Mouse (Mus musculus): ENCODE data around the gene Spag6.

Gene Spag6

GRCm38 (mm10) chr2:18731718-18732117 lies 37.9 kb downstream of the Spag6 start:
- DNase-seq (ENCODE audit: low spot score) = no peak

DNA sequence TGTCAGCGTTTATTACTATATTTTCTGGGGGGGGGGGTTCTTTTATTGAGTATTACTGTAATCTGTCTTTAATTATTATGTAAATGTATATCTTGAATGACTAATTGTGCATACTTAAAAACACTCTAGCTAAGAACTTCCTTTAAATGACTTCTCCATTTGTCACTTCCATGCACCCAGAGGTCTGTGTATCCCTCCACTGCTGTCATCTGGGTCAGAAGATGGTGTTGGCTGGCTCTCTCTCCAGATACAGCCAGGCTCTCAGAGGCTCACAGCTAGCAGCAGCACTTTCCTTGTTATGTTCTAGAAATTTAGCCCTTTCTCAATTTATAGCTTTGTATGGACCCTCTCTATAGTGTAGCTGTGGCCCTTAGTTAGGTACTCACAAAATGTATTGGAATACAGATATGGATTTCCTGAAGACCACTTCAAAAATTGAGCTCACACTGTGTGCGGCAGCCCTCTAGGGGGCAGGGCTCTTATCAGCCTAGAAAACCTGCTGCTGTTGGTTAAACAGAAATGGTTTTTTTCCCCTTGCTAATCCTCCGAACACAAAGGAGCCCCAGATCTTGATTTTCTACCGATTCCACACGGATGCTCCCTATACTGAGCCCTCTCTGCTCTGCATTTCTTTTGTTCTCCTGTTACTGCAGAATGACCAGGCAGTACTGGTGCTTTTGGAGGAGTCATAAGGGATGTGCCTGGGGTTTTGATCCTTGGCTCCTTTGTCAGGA lies 40.7 kb downstream of the Spag6 start:
- DNase-seq (ENCODE audit: low spot score) = no peak

DNA sequence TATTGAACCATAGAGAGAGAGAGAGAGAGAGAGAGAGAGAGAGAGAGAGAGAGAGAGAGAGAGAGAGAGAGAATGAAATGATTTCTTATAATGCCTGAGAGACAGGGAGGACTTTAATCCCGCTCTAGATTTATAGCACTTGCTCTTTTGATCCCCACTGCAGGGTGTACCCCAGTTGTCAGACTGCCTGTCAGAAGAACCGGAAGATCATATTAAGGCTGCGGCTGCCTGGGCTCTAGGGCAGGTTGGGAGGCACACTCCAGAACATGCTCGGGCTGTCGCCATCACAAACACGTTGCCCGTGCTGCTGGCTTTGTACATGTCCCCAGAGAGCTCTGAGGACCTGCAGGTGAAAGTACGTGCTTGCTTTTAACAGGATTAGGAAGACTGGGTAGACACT lies 43.2 kb downstream of the Spag6 start:
- DNase-seq (ENCODE audit: low spot score) = no peak

DNA sequence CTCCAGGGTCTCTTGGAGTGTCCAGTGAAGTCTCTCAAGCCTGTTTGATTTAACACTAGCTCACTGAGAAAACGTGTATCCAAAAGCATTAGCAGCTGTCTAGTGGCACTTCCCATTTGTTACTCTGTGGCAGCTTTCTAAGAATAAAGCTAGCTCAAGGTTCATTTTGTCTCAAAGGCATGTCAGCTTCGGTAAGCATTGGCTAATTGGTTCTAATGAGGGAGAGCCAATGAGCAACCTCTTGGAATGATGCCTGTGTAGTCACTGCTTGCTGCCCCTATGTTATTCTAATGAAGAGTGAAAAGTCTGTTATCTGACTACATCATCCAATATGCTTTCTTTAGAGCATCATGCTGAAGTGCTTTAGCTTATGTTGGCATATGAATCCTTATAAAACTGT lies 45.4 kb downstream of the Spag6 start:
- DNase-seq (ENCODE audit: low spot score) = no peak

DNA sequence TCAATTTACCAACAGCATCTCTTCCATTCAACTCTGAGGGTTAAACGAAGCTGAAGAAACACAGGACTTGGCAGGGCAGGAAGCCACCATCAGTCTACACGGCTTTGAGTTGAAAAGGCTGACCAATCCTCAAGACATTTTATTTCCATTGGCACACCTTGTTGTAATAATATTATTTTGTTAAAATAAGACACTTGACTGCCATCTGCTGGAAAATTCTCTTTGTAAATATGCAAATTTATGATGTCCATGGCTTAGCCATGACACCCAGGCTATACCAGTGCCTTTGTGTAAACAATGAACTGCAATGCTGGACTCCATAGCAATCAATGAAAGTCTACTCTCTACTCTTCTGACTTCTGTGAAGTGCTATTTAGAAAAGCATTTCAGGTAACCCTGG lies 62.3 kb downstream of the Spag6 start:
- no peak for DNase-seq (ENCODE audit: low spot score)

- no peak for DNase-seq (ENCODE audit: low spot score)
Observed at GRCm38 (mm10) chr2:18764846-18765245, 71.0 kb downstream of the Spag6 start.

DNA sequence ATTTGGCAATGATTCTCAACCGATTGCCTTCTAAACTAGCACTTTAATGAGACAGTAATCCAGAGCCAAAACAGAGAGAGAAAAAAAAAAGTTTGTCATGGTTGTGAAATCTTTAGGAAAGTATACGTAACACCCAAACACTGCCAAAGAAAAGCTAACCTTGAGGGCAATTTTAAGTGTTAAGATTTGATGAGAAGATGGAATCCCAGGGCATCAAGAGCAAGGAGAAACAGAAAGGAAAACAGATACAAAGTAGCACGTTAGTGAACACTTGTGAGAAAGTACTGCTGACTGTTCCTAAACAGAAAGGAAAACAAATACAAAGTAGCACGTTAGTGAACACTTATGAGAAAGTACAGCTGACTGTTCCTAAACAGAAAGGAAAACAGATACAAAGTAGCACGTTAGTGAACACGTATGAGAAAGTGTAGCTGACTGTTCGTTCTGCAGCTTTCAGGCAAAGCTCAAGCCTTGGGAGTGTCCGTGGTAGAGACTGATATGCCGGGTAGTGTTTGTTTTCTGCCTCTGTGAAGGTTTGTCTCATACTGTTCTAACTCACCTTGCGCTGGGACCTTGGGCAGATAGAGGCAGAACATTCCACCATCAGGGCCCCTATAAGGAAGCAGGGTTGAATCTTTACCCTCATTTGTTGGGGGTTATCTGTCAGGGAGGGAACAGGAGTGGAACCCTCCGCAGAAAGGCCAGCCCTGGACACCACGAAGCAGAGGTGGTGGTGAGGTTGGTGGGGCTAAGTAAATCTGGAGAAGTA lies 71.8 kb downstream of the Spag6 start:
- DNase-seq (ENCODE audit: low spot score) = no peak

DNA sequence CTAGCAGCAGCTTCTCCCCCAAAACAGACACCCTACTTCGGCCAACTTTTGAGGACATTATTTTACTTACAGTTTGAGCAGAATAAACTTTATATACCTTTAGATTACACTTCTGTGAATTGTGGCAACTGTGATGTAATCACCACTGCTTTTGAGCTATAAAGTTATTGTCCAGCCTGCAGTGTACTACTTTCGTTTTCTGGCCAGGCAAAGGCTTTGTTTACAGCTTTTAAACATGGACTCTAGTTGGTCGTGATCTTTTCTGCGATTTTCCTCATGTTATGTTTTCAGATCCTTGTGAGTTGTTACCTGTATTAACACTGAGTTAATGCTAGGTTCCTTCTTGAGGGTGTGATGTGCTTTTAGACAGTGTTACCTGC lies 72.6 kb downstream of the Spag6 start:
- no peak for DNase-seq (ENCODE audit: low spot score)

- peak; percentile 52 for DNase-seq (ENCODE audit: low spot score)
Observed at GRCm38 (mm10) chr2:18766821-18767541, 73.1 kb downstream of the Spag6 start.

GRCm38 (mm10) chr2:18768414-18768813 lies 74.6 kb downstream of the Spag6 start:
- DNase-seq (ENCODE audit: low spot score) = no peak

DNA sequence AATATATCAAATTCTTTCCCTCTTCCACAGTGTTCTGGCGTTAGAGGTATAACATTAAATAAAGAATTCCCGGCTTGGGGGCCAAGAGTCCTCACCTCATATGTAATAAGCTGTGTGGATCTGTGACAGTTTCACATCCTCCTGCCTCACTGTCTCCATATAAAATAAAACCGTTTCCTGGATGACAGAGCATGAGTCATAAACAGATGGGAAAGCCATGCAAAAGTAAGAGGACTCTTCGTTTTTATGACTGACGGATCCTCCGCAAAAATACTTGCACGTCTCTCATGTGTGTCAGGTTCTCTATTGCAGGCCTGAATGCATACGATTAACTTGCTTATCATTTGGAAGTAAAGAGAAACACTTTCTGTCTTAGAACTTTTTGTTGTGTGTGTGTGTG lies 78.6 kb downstream of the Spag6 start:
- DNase-seq (ENCODE audit: low spot score) = no peak

DNA sequence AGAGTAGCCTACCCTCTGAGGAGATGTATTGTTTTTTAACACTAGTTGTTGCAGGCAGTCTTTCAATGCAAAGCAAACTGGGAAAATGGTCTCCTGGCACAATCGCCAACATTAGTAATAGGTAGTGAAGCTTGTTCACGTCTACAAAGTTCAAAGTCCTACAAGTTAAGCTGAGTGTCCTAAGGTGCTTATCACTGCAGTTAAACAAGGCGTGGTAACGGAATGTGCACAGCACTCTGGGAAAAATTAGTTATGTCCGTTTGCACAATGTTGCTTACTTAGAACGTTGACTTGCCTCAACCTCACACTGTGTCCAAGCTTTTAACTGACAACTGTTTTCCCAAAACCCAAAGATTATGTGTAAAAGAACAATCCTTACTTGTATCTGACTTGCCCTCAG lies 80.5 kb downstream of the Spag6 start:
- no peak for DNase-seq (ENCODE audit: low spot score)

- no peak for DNase-seq (ENCODE audit: low spot score)
Observed at GRCm38 (mm10) chr2:18778220-18778619, 84.4 kb downstream of the Spag6 start.

GRCm38 (mm10) chr2:18779830-18780229 lies 86.0 kb downstream of the Spag6 start:
- DNase-seq (ENCODE audit: low spot score) = no peak

GRCm38 (mm10) chr2:18781296-18781695 lies 87.5 kb downstream of the Spag6 start:
- no peak for DNase-seq (ENCODE audit: low spot score)

- DNase-seq (ENCODE audit: low spot score) = no peak
Observed at GRCm38 (mm10) chr2:18794261-18794660, 100.4 kb downstream of the Spag6 start.

DNA sequence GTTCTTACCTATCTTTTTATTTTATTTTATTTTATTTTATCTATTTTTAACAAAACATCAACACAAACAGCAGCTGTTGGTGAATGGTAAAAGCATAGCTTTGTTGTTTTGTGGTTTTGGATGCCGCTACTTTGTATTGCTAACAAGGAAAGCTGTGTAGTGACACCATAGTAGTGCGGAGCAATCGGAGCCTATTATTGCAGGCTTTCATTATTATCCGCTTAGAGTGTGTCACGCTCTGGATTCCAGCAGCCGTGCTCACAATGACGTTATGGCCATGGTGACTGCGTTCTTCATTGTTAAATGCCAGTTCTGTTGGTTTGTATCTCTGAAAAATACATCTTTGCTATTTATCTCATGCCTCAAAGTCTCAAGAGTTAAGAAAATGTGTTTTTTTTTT lies 103.9 kb downstream of the Spag6 start:
- DNase-seq (ENCODE audit: low spot score) = no peak

DNA sequence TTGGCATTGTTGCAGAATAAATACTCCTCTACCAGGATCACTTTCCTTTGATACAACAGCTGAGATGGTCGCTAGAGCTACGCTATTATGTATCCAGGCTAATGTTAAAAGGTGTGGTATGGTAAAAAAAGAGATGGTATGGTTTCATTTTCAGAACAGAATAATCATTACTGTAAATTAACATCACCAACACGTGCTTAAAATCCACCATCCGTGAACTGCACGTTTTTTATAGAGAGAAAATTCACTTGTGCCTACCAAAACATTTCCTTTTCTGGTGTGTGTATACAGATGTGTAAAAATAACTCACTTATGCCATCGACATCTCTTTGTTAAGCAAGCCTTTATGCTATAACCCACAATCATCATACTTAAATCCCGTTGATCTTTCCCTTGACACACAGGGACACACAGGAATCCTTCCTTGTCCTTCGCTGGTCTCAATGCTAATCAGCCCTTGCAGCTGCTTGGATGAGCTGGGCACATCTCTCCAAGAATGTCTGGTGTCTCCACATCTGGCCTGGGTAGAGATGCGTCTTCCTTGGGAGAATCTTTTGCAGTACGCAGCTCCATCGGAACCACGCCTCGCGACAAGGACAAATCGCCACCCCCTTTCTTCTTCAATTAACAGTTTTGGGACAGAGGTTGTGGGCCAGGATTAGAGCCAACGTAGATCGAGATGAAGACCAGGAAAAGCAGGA lies 105.6 kb downstream of the Spag6 start:
- DNase-seq (ENCODE audit: low spot score) = no peak

All from urinary bladder, postnatal 10 days (tissue).